Mouse (Mus musculus) midbrain, postnatal 0 days (tissue): Measurements from ENCODE around the gene Wdr41. TPM values are rescaled to one million over a fixed set of nuclear protein-coding genes. Genes with fewer than 3 reads are reported as not detected.
A peak's percentile ranks its signal among the peaks of the same experiment; 100 is the strongest.

Experiments used
- ATAC-seq: fragments of 200-750 bp; cut with Nextera tagmentation; 2 replicates; pipeline ENCODE4 v1.8.0; 2017; ENCODE audit warnings: moderate number of reproducible peaks, mild to moderate bottlenecking, moderate TSS enrichment, moderate library complexity; ENCODE audit not compliant: low FRiP score
- DNase-seq: peaks from one replicate; pipeline ENCODE4 v3.0.0-alpha.2; 2015; ENCODE audit warnings: low spot score
- H3K27ac ChIP-seq: fragments of 300-500 bp; sonication (generic); 2 replicates; pipeline ENCODE4 v1.5.1; 2014; ENCODE audit warnings: low read depth, mild to moderate bottlenecking, low read length, mixed read lengths
- H3K27me3 ChIP-seq: fragments of 300-500 bp; sonication (generic); 2 replicates; pipeline ENCODE4 v1.6.1; 2014; ENCODE audit warnings: low read length, control low read depth, mixed read lengths; ENCODE audit not compliant: insufficient read depth
- H3K36me3 ChIP-seq: fragments of 300-500 bp; sonication (generic); 2 replicates; pipeline ENCODE4 v1.6.1; 2014; ENCODE audit warnings: low read length, control low read depth, mixed read lengths; ENCODE audit not compliant: insufficient read depth
- H3K4me1 ChIP-seq: fragments of 300-500 bp; sonication (generic); 2 replicates; pipeline ENCODE4 v1.6.1; 2014; ENCODE audit warnings: mild to moderate bottlenecking, control low read depth, antibody characterized with exemption, low read length, mixed read lengths; ENCODE audit not compliant: insufficient read depth
- H3K4me2 ChIP-seq: fragments of 300-500 bp; sonication (generic); 2 replicates; pipeline ENCODE4 v1.6.1; 2014; ENCODE audit warnings: low read depth, mild to moderate bottlenecking, low read length, mixed read lengths; ENCODE audit not compliant: poor library complexity, severe bottlenecking
- H3K4me3 ChIP-seq: fragments of 300-500 bp; sonication (generic); 2 replicates; pipeline ENCODE4 v1.5.1; 2014; ENCODE audit warnings: low read depth, mild to moderate bottlenecking, low read length, moderate library complexity
- H3K9ac ChIP-seq: fragments of 300-500 bp; sonication (generic); replicated peaks from 2 replicates; pipeline ENCODE4 v1.6.1; 2014; ENCODE audit warnings: mild to moderate bottlenecking, low read length, moderate library complexity, mixed read lengths; ENCODE audit not compliant: poor library complexity, severe bottlenecking
- H3K9me3 ChIP-seq: fragments of 300-500 bp; sonication (generic); 2 replicates; pipeline ENCODE4 v1.6.1; 2016; ENCODE audit warnings: low read length, control low read depth
- CTCF ChIP-seq: IDR thresholded peaks from 2 replicates; pipeline ENCODE4 v1.5.1; 2016; ENCODE audit warnings: antibody characterized with exemption, mild to moderate bottlenecking
- WGBS: fragments of 180-500 bp; shearing (Covaris S2); extraction: QIAGEN DNeasy Blood & Tissue Kit; methylation state at CpG from one replicate; pipeline ENCODE4 v1.1.7; 2014; 5-methylcytosine and 5-hydroxymethylcytosine counted together
- polyA plus RNA-seq: library from polyadenylated mRNA; unstranded; fragments of >200 nt; fragmentation: Nextera tagmentation; extraction: Ambion mirVana; gene quantifications from 2 replicates; pipeline ENCODE4 v1.2.1, GENCODE M21; 2015
- total RNA-seq: library from RNA; depleted of rRNA; stranded (reverse); fragments of >200 nt; gene quantifications from 2 replicates; pipeline ENCODE4 v1.2.3, GENCODE M21; 2014

Gene Wdr41
- total and polyA plus RNA-seq, 2 experiments from 2014 or later = 26.9 to 27.8 TPM

DNA sequence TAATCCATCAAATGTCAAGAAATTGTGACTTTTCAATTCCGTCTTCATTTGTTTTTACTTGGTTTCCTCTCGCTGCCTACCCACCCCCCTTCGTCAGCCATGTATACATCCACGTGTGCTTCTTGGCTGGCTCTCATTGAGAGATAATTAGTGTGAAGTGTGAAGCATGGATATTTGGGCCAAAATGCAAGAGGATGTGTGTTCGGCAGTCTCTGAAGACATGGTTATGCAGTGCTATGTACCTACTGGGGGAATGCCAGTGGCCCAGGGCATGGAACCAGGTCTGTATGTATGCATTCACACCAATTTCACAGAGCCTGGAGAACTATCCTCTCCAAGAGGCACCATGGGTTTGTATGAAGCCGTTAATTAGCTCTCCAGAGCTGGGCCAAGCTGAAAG is 54.7 kb downstream of the Wdr41 start:
- WGBS = 79% methylated on average over 6 of the region's 6 CpGs
- peaks cover 15% of the 10 kb centered on the region for H3K36me3 ChIP-seq
- H3K4me1 ChIP-seq = no peaks in the 10 kb centered on the region
- no peak for TF ChIP-seq CTCF
- H3K4me2 ChIP-seq = no peak overlapping the region
- H3K27me3 ChIP-seq = no peaks in the 10 kb centered on the region
- no peak for DNase-seq
- no peak overlapping the region for H3K27ac ChIP-seq
- H3K4me3 ChIP-seq = no peak overlapping the region
- H3K9me3 ChIP-seq = no peaks in the 10 kb centered on the region
- H3K9ac ChIP-seq = no peak overlapping the region
- ATAC-seq = no peak

DNA sequence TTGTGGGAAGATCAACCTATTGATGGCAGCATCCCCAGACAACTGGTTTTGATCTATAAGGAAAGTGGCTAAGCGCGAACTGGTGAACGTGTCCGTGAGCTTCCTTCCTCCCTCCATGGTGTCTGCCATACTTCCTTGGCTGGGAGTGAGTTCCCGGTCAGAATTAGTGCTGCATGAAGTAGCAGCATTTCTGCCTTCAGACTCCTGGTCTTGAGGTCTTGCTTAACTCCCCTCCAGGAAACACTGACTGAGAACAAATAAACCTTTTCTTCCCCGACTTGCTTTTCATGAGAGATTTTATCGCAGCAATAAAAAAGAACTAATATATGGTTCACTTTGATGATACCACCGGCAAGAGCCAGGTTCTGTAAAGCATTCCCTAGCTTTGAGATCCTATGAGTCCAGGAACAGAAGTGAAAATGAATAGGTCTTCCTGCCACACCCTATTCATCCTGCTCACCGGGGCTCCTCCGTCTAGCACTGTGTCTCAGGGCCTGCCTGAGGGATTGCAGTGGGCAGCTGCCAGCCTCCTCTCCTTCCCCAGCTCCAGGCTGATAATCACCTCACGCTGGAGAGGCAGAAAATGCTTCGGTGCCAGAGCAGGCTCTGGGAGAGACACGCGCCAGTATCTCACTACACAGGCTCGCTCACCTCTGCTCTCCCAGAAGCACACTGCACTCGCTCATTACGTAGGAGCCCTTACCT is 56.1 kb downstream of the Wdr41 start:
- H3K4me2 ChIP-seq = no peak overlapping the region
- H3K9me3 ChIP-seq = no peaks in the 10 kb centered on the region
- DNase-seq = no peak
- 64% methylated on average over 17 of the region's 17 CpGs for WGBS
- no peaks in the 10 kb centered on the region for H3K27me3 ChIP-seq
- H3K4me3 ChIP-seq = no peak overlapping the region
- no peaks in the 10 kb centered on the region for H3K4me1 ChIP-seq
- peak; percentile 29; the same call in 1 of the 2 replicates for ATAC-seq
- no peak overlapping the region for H3K9ac ChIP-seq
- peaks cover 9% of the 10 kb centered on the region for H3K36me3 ChIP-seq
- 0 out of 2 replicates have a peak overlapping the region, but pooled peaks have one; percentile 32 for H3K27ac ChIP-seq
- no peak for TF ChIP-seq CTCF

DNA sequence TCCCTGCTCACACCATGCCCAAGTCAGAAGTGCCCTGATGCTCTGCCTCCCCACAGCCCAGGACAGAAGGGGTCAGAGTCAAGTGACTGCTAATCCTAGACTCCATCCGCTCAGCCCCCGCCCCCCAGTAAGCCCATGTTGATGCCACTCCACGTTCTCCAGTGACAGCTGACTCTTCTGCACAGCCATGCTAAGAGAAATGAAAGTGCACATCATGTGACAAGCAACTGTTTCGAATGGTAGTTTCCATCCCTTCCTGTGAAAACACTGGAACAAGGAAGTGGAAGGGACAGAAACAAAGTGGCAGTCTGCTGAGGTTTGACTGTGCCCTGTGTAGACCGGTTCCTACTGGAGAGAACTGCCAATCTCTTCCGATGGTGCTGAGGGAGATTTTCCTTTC is 56.8 kb downstream of the Wdr41 start:
- TF ChIP-seq CTCF = no peak
- no peak overlapping the region for H3K4me2 ChIP-seq
- peaks cover 7% of the 10 kb centered on the region; the same call in 1 of the 2 replicates for H3K36me3 ChIP-seq
- H3K9me3 ChIP-seq = no peaks in the 10 kb centered on the region
- H3K9ac ChIP-seq = no peak overlapping the region
- H3K4me3 ChIP-seq = no peak overlapping the region
- DNase-seq = no peak
- ATAC-seq = no peak
- H3K27me3 ChIP-seq = no peaks in the 10 kb centered on the region
- no peak overlapping the region for H3K27ac ChIP-seq
- 79% methylated on average over 6 of the region's 6 CpGs for WGBS
- H3K4me1 ChIP-seq = no peaks in the 10 kb centered on the region

DNA sequence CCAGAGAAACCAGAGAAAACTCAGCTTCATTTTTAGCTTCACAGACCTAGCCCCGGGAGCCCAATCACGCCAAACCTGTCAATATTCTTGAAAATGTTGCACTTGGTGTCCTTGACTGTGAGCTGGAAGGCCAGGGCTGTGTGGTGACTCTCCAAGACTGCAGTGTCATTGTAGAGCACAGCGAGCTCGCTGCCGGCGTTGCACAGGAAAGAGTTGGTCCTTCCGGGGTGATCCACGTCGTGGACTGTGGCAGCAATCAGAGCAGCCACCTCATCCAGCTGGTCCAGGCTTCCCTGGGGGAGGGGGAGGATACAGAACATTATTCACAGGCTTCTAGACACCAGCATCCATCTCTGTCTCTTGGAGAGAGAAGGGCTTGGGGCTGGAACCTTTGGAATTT is 58.0 kb downstream of the Wdr41 start:
- Histone ChIP-seq H3K4me3 (no peak overlapping the region), H3K4me2 (no peak overlapping the region), H3K27ac (no peak overlapping the region), H3K9me3 (no peaks in the 10 kb centered on the region), H3K36me3 (no peaks in the 10 kb centered on the region), H3K9ac (no peak overlapping the region), H3K4me1 (no peaks in the 10 kb centered on the region), H3K27me3 (no peaks in the 10 kb centered on the region)
- no peak for TF ChIP-seq CTCF
- WGBS = 88% methylated on average over 9 of the region's 9 CpGs
- no peak for DNase-seq
- ATAC-seq = no peak

DNA sequence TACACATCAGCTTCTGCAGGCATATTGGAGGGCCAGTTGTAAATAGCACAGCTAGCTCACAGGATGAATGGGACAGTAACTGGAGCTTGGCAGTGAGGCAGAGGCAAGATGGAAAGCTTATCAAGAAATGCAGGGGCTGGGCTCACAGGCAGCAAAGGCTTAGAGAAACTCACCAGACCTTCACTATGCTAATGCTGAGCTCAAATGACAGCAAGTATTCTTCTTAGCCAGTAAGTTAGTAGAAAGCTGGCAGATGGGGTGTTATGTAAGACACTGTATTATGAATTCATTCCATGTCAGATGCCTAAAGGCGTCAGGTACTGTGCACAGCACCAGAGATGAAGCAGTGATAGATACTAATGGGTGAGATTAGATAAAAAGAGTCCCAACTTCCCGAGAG is 58.6 kb downstream of the Wdr41 start:
- no peak overlapping the region for H3K4me2 ChIP-seq
- no peaks in the 10 kb centered on the region for H3K9me3 ChIP-seq
- no peaks in the 10 kb centered on the region for H3K27me3 ChIP-seq
- H3K9ac ChIP-seq = no peak overlapping the region
- no peaks in the 10 kb centered on the region for H3K36me3 ChIP-seq
- ATAC-seq (no peak), DNase-seq (no peak)
- no peaks in the 10 kb centered on the region for H3K4me1 ChIP-seq
- H3K27ac ChIP-seq = no peak overlapping the region
- TF ChIP-seq CTCF = no peak
- WGBS = 85% methylated on average over 2 of the region's 2 CpGs
- no peak overlapping the region for H3K4me3 ChIP-seq

DNA sequence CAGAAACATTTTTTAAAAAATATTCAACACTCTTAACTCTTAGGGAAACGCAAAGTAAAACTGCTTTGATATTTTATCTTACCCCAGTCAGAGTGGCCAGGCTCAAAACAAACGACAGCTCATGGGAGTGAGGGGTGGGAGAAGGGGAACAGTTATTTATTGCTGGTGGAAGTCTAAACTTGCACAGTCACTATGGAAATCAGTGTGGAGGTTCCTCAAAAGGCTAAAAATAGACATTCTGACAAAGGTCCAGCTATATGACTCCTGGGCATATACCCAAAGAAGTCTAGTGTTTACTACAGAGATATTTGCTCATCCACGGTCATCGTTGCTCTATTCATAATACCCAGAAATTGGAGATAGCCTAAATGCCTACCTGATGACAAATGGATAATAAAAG is 62.1 kb downstream of the Wdr41 start:
- Histone ChIP-seq H3K36me3 (no peaks in the 10 kb centered on the region; the same call in 1 of the 2 replicates), H3K9ac (no peak overlapping the region), H3K27me3 (no peaks in the 10 kb centered on the region), H3K4me3 (no peak overlapping the region), H3K4me1 (no peaks in the 10 kb centered on the region), H3K27ac (no peak overlapping the region), H3K4me2 (no peak overlapping the region), H3K9me3 (no peaks in the 10 kb centered on the region)
- 92% methylated on average over 4 of the region's 4 CpGs for WGBS
- ATAC-seq (no peak), DNase-seq (no peak)
- no peak for TF ChIP-seq CTCF
